Comparison of ENCODE assay signal across 8 mouse cellular contexts in genomic region chr13:67813710-67814660, GRCm38 (mm10). TPM values are rescaled to one million over a fixed set of nuclear protein-coding genes. Genes with fewer than 3 reads are reported as not detected.
A peak's percentile ranks its signal among the peaks of the same experiment; 100 is the strongest.
DNase-seq lines count a peak whose midpoint lies in the region; ATAC-seq and TF ChIP-seq lines count a peak whose summit lies in the region.

Gene Zfp273 (plus strand): TSS chr13:67813740.

- peaks cover 18% of the 10 kb centered on the region for H3K9me3 ChIP-seq in hindbrain, embryonic 13.5 days

- H3K4me1 ChIP-seq in hindbrain, embryonic 13.5 days (replicated peaks): peaks cover 3% of the 10 kb centered on the region

- H3K36me3 ChIP-seq in hindbrain, embryonic 13.5 days: peaks cover 19% of the 10 kb centered on the region

- in situ Hi-C loops in Patski (cut with MboI; ENCODE audit: low pct_unique_long_range_greater_than_20kb): no loop called here

- TF ChIP-seq CTCF in Patski (IDR thresholded peaks at IDR 0.05): no peak

- H3K27ac ChIP-seq in hindbrain, embryonic 13.5 days: peak within 1 kb of the TSS; percentile 88

- POLR2A ChIA-PET in Patski (lab: Charles Lee): interaction anchor here (0.6 kb wide), 1 partner anchor 558 kb away, joined by 4 read pairs; no protein-coding TSS in a partner anchor

- CTCF ChIA-PET in Patski (lab: Charles Lee): no interaction called here

- 6% methylated on average over 31 of the region's 31 CpGs for WGBS in hindbrain, embryonic 13.5 days

- H3K4me3 ChIP-seq in hindbrain, embryonic 13.5 days: peak within 1 kb of the TSS; percentile 85

- peak within 1 kb of the TSS; percentile 69 for H3K4me2 ChIP-seq in hindbrain, embryonic 13.5 days

- ATAC-seq in Patski: peak; percentile 96
- ATAC-seq in hindbrain, embryonic 13.5 days (ENCODE audit: low FRiP score): peak; percentile 96

- H3K9ac ChIP-seq in hindbrain, embryonic 13.5 days: peak within 1 kb of the TSS; percentile 84

- peak; percentile 31 for DNase-seq in Patski (ENCODE audit: low read depth, low spot score)
- DNase-seq in cerebellum, postnatal 10 days: peak; percentile 83
- peak; percentile 61 to 66 for DNase-seq in frontal cortex, postnatal 14 days (ENCODE audit: low spot score in 2 of 2)
- DNase-seq in layer of hippocampus, postnatal 25 days (ENCODE audit: extremely low spot score in 1 of 2, low spot score in 1 of 2): peak; percentile 59 to 79
- peak; percentile 89 for DNase-seq in lung, postnatal 25 days (ENCODE audit: low spot score)
- DNase-seq in retina, embryonic 14.5 days (ENCODE audit: low spot score): peak; percentile 85
- DNase-seq in thymus, postnatal 4 days: peak; percentile 73

- no peaks in the 10 kb centered on the region for H3K27me3 ChIP-seq in Patski
- no peaks in the 10 kb centered on the region for H3K27me3 ChIP-seq in hindbrain, embryonic 13.5 days

RNA-seq across cellular contexts. Expression of gene Zfp273, which starts in this region (rescaled TPM):
- polyA plus RNA-seq in Patski (2021): 3.6 TPM
- polyA plus RNA-seq in hindbrain, embryonic 13.5 days (2015; fragmentation: Nextera tagmentation; extraction: Ambion mirVana): 12.1 and 12.7 TPM in 2 replicates
- total RNA-seq in layer of hippocampus, postnatal 25 days (2021): 1 to 10 TPM; 7.2 to 7.7 TPM

Comparison
In these comparisons a context has a peak if more than half of its experiments do, and no peak if none do; other contexts are left out.
1. Peak in every context shown above with its lines: DNase-seq, ATAC-seq, H3K4me3 ChIP-seq and H3K27ac ChIP-seq.
2. DNase-seq: peak in every context shown above with its lines; median percentile 89 in lung, postnatal 25 days; 85 in retina, embryonic 14.5 days; 83 in cerebellum, postnatal 10 days; 73 in thymus, postnatal 4 days; 69 in layer of hippocampus, postnatal 25 days; 64 in frontal cortex, postnatal 14 days; 31 in Patski.